Mouse (Mus musculus) C2C12 (cell line): ENCODE results near the gene Rcsd1.

Source experiments
- CEBPB ChIP-seq: IDR thresholded peaks from one replicate; pipeline ENCODE4 v1.6.1; 2011; ENCODE audit warnings: low read depth, mild to moderate bottlenecking, control low read depth, moderate library complexity
- CTCF ChIP-seq: IDR thresholded peaks from one replicate; pipeline ENCODE4 v1.5.1; 2011; ENCODE audit not compliant: control insufficient read depth, insufficient read depth, insufficient read length
- MAX ChIP-seq: IDR thresholded peaks from one replicate; pipeline ENCODE4 v1.6.1; 2011; ENCODE audit warnings: mild to moderate bottlenecking, control low read depth
- MYOD1 ChIP-seq: IDR thresholded peaks from one replicate; pipeline ENCODE4 v1.6.1; 2011; ENCODE audit warnings: low read depth; ENCODE audit not compliant: control insufficient read depth, insufficient read length
- MYOG ChIP-seq: IDR thresholded peaks from one replicate; pipeline ENCODE4 v1.6.1; 2011; ENCODE audit not compliant: control insufficient read depth, insufficient read length; ENCODE audit errors: extremely low read depth
- USF1 ChIP-seq: IDR thresholded peaks from one replicate; pipeline ENCODE4 v1.6.1; 2011; ENCODE audit warnings: low read depth, mild to moderate bottlenecking, control low read depth, moderate library complexity

DNA sequence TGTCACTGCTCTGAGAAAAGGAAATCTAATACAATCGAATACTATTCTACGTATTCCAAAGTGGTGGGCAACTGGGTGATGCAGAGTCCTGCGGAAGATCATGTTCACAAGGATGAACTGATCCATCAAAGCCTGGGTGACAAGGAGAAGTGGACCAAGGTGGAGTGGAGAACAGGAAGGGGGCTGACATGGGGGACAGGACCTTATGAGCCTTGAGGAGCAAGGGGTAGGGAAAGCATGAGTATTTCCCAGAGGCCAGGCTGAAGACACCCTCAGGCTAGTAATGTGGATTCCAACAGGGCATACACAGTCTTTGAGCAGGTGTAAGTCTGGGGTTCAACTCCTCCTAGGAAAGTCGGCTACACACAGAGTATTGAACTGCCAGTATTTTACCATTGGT is 6.9 kb upstream of the Rcsd1 start:
- TF ChIP-seq CTCF (no peak), USF1 (no peak), MYOG (no peak), MAX (no peak), CEBPB (no peak), MYOD1 (no peak)
